Mouse (Mus musculus): ENCODE measurements around the gene Cd69.

Gene Cd69

GRCm38 (mm10) chr6:129222188-129222800, 52.9 kb downstream of the Cd69 start:
- DNase-seq: no peak

- DNase-seq: no peak
These were observed 54.2 kb downstream of the Cd69 start for GRCm38 (mm10) chr6:129221053-129221452.

GRCm38 (mm10) chr6:129219897-129220517, 55.2 kb downstream of the Cd69 start:
- no peak for DNase-seq

- no peak for DNase-seq
These were observed 57.0 kb downstream of the Cd69 start for GRCm38 (mm10) chr6:129218191-129218696.
